Mouse (Mus musculus): ENCODE measurements around the gene Exoc2.

DNA sequence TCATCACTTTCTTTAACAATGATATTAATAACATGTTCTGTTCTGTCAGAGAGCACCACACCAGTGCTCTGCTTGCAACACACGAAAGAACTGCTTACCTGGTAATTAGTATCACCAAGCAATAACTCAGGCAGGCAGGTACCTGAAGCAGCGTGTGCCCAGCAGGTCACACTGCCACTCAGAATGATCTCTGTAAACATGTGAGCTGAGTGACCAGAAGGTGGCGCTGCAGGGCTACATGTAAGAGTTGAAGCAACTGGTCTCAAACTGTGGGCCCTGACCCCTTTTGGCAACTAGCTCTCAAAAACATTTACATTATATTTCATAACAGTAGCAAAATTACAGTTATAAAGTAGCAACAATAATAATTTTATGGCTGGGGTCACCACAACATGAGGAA, 85.4 kb downstream of the Exoc2 start:
- TF ChIP-seq EP300 (IDR thresholded peaks at IDR 0.05; ENCODE audit: low read depth) (no peak), CTCF (IDR thresholded peaks at IDR 0.05; ENCODE audit: low read depth) (peak; percentile 79)
